Mouse (Mus musculus): ENCODE measurements at regions not wholly inside any gene's neighbourhood (a gene's known extent, or its start where the extent isn't known, plus 50 kb on each side); places are given as distances from the start of the nearest gene placed in this dataset.

DNA sequence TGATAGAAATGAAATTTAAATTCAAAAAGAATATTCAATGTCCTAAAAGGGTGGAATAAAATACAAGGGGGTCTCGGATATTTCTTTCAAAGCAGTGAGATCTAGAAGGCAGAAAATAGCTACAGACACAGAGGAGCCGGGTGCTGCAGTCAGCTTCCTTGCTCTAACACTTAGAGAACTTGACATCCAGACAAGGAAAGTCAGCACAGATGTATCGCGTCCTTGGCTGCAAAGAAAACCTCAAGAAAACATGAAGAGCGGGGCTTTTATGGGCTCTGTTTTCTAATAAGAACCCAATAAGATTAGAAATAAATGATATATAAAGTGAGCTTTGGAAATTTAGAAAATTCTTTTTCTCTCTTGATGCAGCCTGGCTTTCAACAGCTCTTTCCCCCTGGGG lies 53.1 kb upstream of the Glis3 start:
- no peak for DNase-seq (ENCODE audit: low read depth, low spot score)

DNA sequence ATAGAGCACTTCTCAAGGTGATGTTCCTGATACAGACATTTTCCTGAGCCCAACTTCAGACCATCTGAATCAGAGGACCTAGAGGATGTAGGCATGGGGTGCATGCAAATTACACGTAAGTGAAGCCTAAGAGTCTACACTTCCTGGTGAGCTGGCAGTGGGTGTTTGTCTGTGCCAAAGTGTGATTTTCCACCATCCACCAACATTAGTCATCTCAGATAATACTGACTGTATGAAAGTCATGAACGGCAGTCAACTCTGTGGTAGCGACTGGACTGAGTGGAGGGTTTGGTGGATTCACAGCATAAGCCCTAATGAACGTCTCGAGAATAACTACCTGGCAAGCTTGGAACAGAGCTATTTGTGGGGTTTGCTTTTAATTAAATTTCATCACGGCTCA lies 53.9 kb upstream of the Glis3 start:
- DNase-seq (ENCODE audit: low read depth, low spot score) = no peak

DNA sequence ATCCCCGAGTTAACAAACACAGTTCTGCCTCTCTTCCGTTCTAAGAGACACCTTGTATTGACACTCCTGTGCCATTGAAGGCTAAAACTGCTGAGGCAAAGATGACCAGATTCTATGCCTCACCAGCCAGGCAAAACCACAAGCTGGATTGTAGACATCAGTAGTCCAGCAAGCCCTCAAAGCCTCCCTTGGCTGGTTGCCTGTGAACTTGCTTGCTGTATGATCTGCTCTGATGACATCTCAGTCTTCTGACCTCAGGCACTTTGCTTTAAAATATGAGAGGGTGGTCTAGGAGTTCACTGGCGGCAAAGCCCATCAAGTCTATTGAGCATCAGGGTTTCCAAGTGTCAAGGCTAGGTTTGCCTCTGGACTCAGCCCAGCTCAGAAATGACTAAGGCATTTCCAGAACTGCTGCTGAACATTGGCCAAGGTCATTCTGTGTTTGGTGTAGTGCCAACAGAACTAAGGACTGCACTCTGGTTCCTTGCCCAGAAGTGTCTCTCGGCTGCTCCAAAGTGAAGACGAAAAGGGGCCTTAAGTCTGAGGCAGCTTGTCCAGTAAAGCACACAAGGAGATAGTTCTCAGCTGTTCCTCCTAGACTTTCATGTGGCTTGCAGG lies 63.4 kb upstream of the Glis3 start:
- no peak for DNase-seq (ENCODE audit: low read depth, low spot score)

DNA sequence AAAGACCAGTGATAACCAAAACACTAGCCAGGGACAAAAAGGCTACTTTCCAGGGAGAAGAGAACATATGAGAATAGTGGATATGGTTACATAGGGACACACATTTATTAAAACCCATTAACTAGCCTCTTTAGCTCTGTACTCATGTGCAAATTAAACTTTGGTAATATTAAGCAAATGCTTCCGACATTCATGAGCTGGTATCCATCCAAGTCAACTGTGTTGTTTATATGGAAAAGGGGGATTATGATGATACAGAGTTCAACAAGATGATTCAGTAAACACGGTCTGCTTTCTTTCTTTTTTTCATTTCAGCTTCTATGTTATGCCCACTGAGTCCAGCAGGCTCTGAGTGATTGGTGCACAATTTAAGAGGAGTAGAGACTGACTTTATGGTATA lies 65.2 kb upstream of the Glis3 start:
- DNase-seq (ENCODE audit: low read depth, low spot score) = no peak

DNA sequence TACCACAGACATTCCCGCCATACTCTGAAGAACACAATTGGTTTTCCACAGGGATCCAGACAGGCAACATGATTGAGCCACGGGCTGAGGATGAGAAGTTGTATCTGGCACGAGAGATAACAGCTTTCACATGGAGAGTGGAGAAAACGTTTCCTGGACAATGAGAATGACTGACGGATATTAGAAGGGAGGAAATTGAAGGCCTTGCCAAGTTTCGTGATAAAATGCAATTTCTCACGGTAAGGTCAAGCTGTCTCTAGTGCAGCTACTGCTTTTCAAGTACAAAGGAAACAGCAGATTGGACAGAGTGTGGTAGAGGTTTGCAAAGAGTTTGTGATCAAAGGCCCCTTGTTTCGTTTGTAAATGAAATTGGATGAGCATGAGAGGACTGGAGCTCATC lies 65.7 kb upstream of the Glis3 start:
- DNase-seq (ENCODE audit: low read depth, low spot score) = no peak

DNA sequence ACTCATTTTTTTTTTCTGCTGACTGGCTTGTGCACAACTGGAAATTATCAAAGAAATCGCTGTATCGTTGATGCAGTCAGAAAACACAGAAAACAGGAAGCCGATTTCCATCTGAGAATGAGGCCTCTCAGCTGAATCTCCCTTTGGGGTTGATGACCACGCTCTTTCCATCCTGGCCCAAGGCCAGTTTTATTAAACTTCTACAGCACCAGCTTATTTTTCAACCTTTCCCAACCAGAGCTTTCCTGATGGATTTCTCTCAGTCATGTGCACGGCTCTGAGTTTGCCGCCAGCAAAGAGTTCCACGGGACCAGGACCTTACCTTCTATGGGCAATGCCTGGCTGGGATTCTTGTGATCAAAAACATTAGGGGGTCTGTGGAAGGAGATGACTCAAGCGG lies 71.2 kb upstream of the Glis3 start:
- DNase-seq (ENCODE audit: low read depth, low spot score) = no peak

DNA sequence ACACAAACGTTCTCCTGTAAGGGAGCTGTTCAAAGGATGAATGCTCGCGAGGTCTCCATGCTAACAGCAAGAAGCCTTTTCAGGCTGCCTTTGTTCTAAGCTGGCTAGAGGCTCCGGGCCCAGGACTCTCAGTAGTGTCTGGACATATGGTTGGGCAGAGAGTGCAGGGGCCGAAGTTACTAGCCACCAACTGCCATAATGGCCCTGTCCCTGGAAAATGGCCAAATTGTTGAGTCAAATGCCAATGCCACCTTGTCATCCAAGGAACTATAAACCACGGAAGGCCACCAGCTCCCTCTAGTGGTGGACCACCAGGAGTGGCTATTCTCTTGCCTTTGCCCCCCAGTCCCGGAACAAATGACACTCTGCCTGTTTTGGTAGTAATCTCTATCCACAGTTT lies 76.0 kb upstream of the Slc1a1 start:
- peak; percentile 83 for DNase-seq (ENCODE audit: low read depth, low spot score)

DNA sequence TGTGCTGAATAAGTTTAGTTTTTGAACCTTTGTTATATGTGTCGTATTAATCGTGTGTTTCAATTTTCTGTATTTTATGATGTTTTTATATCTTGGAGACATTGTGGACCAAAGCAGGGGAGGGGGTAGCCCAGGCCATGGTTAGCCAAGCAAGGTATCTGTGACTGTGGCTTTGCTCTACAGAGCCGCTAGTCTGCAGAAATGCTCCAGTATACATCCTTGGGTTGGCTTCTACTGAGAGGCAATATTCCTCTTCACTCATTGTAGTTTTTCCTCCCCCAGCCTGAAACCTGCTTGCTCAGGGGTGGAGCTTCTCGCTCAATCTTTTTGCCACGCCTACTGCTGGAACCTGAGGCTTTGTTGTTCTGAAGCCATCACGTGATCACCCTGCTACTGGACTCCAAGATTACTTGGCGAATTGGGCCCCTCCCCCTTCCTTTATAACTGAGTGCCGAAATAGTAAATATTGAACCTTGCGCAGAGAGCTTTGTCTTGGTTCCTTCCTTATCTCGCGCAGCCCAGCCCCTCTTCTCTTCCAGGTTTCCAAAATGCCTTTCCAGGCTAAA lies 70.0 kb upstream of the Slc1a1 start:
- DNase-seq (ENCODE audit: low read depth, low spot score) = peak; percentile 70

DNA sequence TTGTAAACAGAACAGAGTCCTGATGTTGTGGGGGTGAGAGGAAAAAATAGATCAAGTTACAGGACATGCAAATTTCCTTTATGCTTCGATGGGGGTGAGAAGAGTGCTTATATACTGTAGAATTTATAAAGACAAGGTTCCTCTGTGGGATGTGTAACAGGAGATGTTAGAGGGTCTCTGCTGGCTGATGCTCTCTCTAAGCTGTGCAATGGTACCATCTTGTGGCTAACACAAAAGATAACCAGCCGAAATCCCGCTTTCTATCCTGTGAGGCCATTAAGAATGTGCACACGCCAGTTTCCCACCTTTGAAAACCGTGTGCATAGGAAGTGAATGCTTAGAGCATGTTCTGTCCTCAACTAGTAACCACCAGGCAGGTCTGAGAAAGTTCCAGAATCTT lies 66.6 kb upstream of the Slc1a1 start:
- peak; percentile 33 for DNase-seq (ENCODE audit: low read depth, low spot score)

DNA sequence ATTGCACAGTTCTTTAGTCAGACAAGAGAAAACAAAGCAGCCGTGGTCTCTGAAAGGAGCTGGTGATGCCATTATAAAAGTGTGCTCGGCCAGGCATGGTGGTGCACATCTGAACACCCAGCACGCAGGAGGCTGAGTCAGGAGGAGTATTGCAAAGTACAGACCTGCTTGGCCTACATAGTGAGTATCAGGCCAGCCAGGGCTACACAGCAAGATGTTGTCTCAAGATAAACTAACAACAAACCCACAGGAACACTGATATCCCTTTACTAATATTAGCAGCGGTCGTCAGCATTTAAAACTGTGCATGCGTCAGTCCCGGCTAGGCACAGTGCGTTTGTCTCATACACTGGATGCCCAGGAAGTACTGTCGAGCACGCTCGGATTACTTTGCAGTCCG lies 64.4 kb upstream of the Slc1a1 start:
- DNase-seq (ENCODE audit: low read depth, low spot score) = no peak

DNA sequence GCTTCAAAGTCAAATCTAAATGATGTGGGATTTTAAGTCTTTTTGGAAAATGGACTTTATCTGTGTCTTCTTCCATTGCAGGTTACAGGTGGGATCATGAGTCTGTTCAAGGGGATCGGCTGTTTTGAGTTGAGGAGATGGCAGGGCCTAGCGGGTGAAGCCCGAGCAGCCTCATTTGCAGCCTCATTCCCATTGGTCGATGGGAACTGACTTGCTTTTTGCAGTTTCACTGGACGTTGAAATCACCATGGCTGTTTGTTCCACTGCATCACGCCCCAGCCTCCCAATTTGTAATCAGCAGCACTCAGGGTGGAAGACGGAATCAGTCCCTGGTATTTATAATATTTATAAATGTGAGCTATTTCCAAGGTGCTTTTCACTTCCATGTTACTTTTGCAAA lies 63.0 kb upstream of the Slc1a1 start:
- peak; percentile 34 for DNase-seq (ENCODE audit: low read depth, low spot score)

DNA sequence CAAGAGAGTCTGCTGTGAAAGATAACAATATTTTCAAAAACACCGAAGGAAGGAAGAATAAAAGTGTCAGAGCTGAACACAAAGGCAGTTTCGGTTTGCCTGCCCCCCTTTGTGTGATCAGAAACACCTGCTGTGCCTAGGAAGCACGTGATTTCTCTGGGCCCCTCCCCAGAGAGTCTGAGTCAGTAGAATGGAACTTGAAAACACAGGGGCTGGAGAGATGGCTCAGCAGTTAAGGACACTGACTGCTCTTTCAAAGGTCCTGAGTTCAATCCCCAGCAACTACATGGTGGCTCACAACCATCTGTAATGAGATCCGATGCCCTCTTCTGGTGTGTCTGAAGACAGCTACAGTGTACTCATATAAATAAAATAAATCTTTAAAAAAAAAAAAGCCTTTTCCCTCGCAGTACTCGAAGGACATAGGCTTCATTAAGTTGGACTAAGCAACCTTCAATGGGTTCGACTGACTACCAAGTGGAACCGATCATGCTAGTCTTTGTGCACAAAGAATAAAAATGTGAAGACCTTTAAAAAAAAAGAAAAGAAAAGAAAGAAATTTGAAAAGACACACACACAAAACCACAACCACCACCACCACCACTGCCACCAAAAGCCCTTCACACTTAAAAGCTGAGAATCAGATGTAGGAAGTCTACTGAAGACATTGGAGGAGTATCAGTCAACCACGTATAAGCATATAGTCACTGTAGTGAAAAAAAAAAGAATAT lies 61.8 kb upstream of the Slc1a1 start:
- DNase-seq (ENCODE audit: low read depth, low spot score) = peak; percentile 80

DNA sequence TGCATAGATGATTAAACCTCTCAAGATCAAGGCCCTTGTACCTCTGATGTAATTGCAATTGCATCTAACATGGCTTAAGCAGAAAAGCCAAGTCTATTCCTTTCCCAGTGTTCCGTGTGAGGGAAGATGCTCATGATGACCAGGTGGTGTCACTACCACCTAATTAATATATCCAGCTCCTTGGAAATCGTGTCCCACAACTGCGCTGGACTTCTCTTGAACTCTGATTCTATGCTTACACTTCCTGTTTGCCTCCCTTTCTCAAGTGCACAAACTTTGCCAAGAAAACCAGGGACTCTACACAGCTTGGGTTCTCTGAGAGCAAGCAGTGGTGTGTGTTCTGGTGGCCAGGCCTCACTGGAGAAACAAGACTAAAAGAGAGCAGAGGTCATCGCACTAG lies 58.0 kb upstream of the Slc1a1 start:
- DNase-seq (ENCODE audit: low read depth, low spot score) = peak; percentile 64

DNA sequence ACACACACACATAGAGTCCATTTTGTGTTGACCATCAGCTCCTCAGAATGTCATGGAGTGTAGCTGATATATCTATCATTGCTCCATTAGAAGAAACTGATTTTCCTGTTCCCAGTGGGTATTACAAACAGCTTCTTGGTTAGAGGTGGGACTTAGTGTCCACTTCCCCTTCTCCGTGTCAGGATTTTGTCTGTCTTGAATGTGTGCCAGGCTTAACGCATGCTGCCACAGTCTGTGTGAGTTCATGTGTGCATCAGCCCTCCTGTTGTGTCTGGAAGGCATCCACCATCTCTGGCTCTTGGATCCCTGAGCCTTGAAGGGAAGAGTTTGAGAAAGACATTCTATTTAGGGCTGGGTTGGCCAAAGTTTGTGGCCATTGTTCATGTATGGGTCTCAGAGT lies 57.2 kb upstream of the Slc1a1 start:
- no peak for DNase-seq (ENCODE audit: low read depth, low spot score)

DNA sequence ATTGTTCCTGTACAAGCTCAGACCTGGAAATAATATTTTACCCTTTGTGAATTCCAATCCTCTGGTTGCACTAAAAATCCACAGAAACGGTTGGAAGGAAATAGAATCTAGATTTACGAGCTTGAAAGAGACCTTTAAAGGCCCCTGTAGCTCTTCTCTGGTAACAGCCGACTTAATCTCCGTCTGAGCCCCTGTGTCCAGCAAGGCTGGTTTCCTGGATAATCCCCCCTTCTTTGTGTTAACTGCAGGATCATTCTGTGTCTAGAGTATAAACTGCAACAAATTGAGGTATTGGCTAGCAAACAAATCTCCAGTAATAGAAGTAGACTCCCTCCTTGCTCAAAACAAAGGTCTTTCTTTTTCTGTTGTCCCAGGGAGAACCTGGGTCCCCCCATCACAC lies 56.5 kb upstream of the Slc1a1 start:
- no peak for DNase-seq (ENCODE audit: low read depth, low spot score)

DNA sequence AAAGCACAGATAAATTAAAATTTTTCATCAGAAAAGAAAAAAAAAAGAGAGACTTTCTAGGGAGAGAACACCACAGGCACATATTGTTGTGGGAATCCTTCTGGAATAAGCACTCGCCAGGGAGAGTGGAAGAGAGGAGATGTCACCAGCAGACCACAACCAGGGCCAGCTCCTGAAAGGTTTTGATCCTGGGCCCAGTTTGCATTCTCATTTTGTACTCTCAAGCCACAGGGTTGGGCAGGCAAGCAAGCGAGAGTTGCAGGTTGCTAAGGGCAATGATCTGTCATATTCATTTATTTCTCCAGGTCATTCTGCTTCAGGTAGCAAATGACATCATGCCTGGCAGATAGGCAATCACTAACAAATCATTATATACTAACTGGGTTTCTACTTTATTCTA lies 52.9 kb upstream of the Slc1a1 start:
- DNase-seq (ENCODE audit: low read depth, low spot score) = no peak
